Mouse (Mus musculus) liver, embryonic 15.5 days (tissue): ENCODE data around the gene Cnih3. TPM values are rescaled to one million over a fixed set of nuclear protein-coding genes. Genes with fewer than 3 reads are reported as not detected.

Experiments used
- ATAC-seq: fragments of 200-750 bp; cut with Nextera tagmentation; 2 replicates; pipeline ENCODE4 v1.8.0; 2017; ENCODE audit warnings: moderate number of reproducible peaks, mild to moderate bottlenecking, moderate library complexity; ENCODE audit not compliant: insufficient read depth
- H3K27ac ChIP-seq: fragments of 300-500 bp; sonication (generic); replicated peaks from 2 replicates; pipeline ENCODE4 v1.5.1; 2015; ENCODE audit warnings: mild to moderate bottlenecking, inconsistent platforms
- H3K27me3 ChIP-seq: fragments of 300-500 bp; sonication (generic); 2 replicates; pipeline ENCODE4 v1.6.1; 2015; ENCODE audit warnings: mild to moderate bottlenecking, inconsistent platforms
- H3K36me3 ChIP-seq: fragments of 300-500 bp; sonication (generic); replicated peaks from 2 replicates; pipeline ENCODE4 v1.6.1; 2015; ENCODE audit warnings: moderate library complexity, mild to moderate bottlenecking, inconsistent platforms
- H3K4me1 ChIP-seq: fragments of 300-500 bp; sonication (generic); replicated peaks from 2 replicates; pipeline ENCODE4 v1.6.1; 2015; ENCODE audit warnings: inconsistent platforms
- H3K4me2 ChIP-seq: fragments of 300-500 bp; sonication (generic); 2 replicates; pipeline ENCODE4 v1.6.1; 2015; ENCODE audit warnings: moderate library complexity, mild to moderate bottlenecking, inconsistent platforms
- H3K4me3 ChIP-seq: fragments of 300-500 bp; sonication (generic); replicated peaks from 2 replicates; pipeline ENCODE4 v1.5.1; 2015; ENCODE audit warnings: mild to moderate bottlenecking, inconsistent platforms
- H3K9ac ChIP-seq: fragments of 300-500 bp; sonication (generic); 2 replicates; pipeline ENCODE4 v1.6.1; 2015; ENCODE audit warnings: moderate library complexity, mild to moderate bottlenecking, inconsistent platforms
- H3K9me3 ChIP-seq: fragments of 300-500 bp; sonication (generic); replicated peaks from 2 replicates; pipeline ENCODE4 v1.6.1; 2016; ENCODE audit warnings: inconsistent platforms
- WGBS: fragments of 180-500 bp; shearing (Covaris S2); methylation state at CpG from one replicate; pipeline ENCODE4 v1.1.7; 2015; ENCODE audit warnings: mixed read lengths; ENCODE audit not compliant: insufficient replicate concordance; 5-methylcytosine and 5-hydroxymethylcytosine counted together
- polyA plus RNA-seq: library from polyadenylated mRNA; unstranded; fragments of >200 nt; fragmentation: Nextera tagmentation; extraction: Ambion mirVana; gene quantifications from 2 replicates; pipeline ENCODE4 v1.2.1, GENCODE M21; 2015

The Cnih3 gene
- polyA plus RNA-seq, 1 experiment from 2014 or later, result 0.03 TPM

GRCm38 (mm10) chr1:181371226-181371625 lies 18.8 kb downstream of the Cnih3 start:
- Histone ChIP-seq H3K9me3 (no peaks in the 10 kb centered on the region), H3K27ac (no peak overlapping the region), H3K27me3 (peaks cover 69% of the 10 kb centered on the region), H3K4me3 (no peak overlapping the region), H3K36me3 (no peaks in the 10 kb centered on the region), H3K9ac (no peak overlapping the region), H3K4me1 (peaks cover 68% of the 10 kb centered on the region), H3K4me2 (no peak overlapping the region)
- no peak for ATAC-seq
- WGBS, result 33% methylated on average over 4 of the region's 4 CpGs

GRCm38 (mm10) chr1:181372306-181372705 lies 19.9 kb downstream of the Cnih3 start:
- Histone ChIP-seq H3K9ac (no peak overlapping the region), H3K4me1 (peaks cover 72% of the 10 kb centered on the region), H3K36me3 (no peaks in the 10 kb centered on the region), H3K4me3 (no peak overlapping the region), H3K27me3 (peaks cover 66% of the 10 kb centered on the region), H3K9me3 (no peaks in the 10 kb centered on the region), H3K4me2 (peak overlapping the region; percentile 43), H3K27ac (no peak overlapping the region)
- 12% methylated on average over 6 of the region's 6 CpGs for WGBS
- ATAC-seq, result peak; percentile 73

- Histone ChIP-seq H3K4me2 (peak overlapping the region; percentile 13; the same call in 1 of the 2 replicates), H3K27ac (0 out of 2 replicates have a peak overlapping the region, but pooled peaks have one; percentile 14), H3K9ac (no peak overlapping the region), H3K36me3 (no peaks in the 10 kb centered on the region), H3K27me3 (peaks cover 56% of the 10 kb centered on the region), H3K4me3 (no peak overlapping the region), H3K4me1 (peaks cover 54% of the 10 kb centered on the region), H3K9me3 (no peaks in the 10 kb centered on the region)
- 40% methylated on average over 9 of the region's 9 CpGs for WGBS
- ATAC-seq, result peak; percentile 79
Observed at GRCm38 (mm10) chr1:181374627-181375374, 22.4 kb downstream of the Cnih3 start.

GRCm38 (mm10) chr1:181376431-181376830 lies 24.0 kb downstream of the Cnih3 start:
- no peak overlapping the region for H3K27ac ChIP-seq
- 37% methylated on average over 8 of the region's 8 CpGs for WGBS
- H3K9ac ChIP-seq, result no peak overlapping the region
- H3K9me3 ChIP-seq, result no peaks in the 10 kb centered on the region
- peaks cover 42% of the 10 kb centered on the region for H3K27me3 ChIP-seq
- H3K4me1 ChIP-seq, result peaks cover 46% of the 10 kb centered on the region
- H3K36me3 ChIP-seq, result no peaks in the 10 kb centered on the region
- ATAC-seq, result no peak
- H3K4me3 ChIP-seq, result no peak overlapping the region
- H3K4me2 ChIP-seq, result no peak overlapping the region

DNA sequence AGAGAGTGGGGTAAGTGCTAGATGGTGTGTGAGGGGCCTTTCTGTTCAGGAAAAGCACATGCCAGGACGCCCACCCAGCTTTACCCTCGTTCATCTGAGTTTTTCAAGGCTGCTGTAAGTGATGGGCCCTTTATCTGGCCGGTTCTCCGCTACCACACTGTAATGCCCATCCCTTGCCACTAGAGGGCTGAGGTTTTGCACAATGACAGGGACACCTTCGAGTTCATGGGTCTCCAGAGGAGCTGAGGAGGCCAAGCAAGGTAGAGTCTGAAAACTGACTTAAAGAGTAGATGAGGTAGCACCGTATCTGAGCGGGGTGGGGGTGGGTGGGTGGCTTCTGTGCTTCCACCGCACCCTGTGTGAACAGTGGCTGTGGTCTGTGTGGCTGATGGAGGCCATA lies 27.2 kb downstream of the Cnih3 start:
- Histone ChIP-seq H3K9ac (no peak overlapping the region), H3K27me3 (peaks cover 46% of the 10 kb centered on the region), H3K27ac (no peak overlapping the region), H3K4me2 (no peak overlapping the region), H3K36me3 (no peaks in the 10 kb centered on the region), H3K4me3 (no peak overlapping the region), H3K9me3 (no peaks in the 10 kb centered on the region), H3K4me1 (peaks cover 20% of the 10 kb centered on the region)
- 13% methylated on average over 8 of the region's 8 CpGs for WGBS
- ATAC-seq, result peak; percentile 60; the same call in 1 of the 2 replicates

GRCm38 (mm10) chr1:181381410-181382010 lies 29.1 kb downstream of the Cnih3 start:
- H3K4me3 ChIP-seq, result no peak overlapping the region
- no peak overlapping the region for H3K27ac ChIP-seq
- H3K36me3 ChIP-seq, result no peaks in the 10 kb centered on the region
- H3K27me3 ChIP-seq, result peaks cover 37% of the 10 kb centered on the region
- H3K4me2 ChIP-seq, result no peak overlapping the region
- no peaks in the 10 kb centered on the region for H3K9me3 ChIP-seq
- H3K4me1 ChIP-seq, result peaks cover 2% of the 10 kb centered on the region
- WGBS, result 67% methylated on average over 12 of the region's 12 CpGs
- ATAC-seq, result no peak
- H3K9ac ChIP-seq, result no peak overlapping the region

GRCm38 (mm10) chr1:181389264-181389663 lies 36.8 kb downstream of the Cnih3 start:
- Histone ChIP-seq H3K4me1 (no peaks in the 10 kb centered on the region), H3K27ac (no peak overlapping the region), H3K4me2 (no peak overlapping the region), H3K9me3 (no peaks in the 10 kb centered on the region), H3K36me3 (no peaks in the 10 kb centered on the region), H3K4me3 (no peak overlapping the region), H3K27me3 (0 out of 2 replicates have a peak, but pooled peaks cover 14% of the 10 kb centered on the region), H3K9ac (no peak overlapping the region)
- WGBS, result 46% methylated on average over 2 of the region's 2 CpGs
- no peak for ATAC-seq

- Histone ChIP-seq H3K4me2 (no peak overlapping the region), H3K36me3 (no peaks in the 10 kb centered on the region), H3K9me3 (no peaks in the 10 kb centered on the region), H3K9ac (no peak overlapping the region), H3K27ac (no peak overlapping the region), H3K4me3 (no peak overlapping the region), H3K27me3 (0 out of 2 replicates have a peak, but pooled peaks cover 7% of the 10 kb centered on the region), H3K4me1 (no peaks in the 10 kb centered on the region)
- ATAC-seq, result no peak
- 87% methylated on average over 2 of the region's 2 CpGs for WGBS
Observed at GRCm38 (mm10) chr1:181392489-181392888, 40.1 kb downstream of the Cnih3 start.

GRCm38 (mm10) chr1:181393250-181394149 lies 41.1 kb downstream of the Cnih3 start:
- no peaks in the 10 kb centered on the region for H3K9me3 ChIP-seq
- no peak overlapping the region for H3K4me3 ChIP-seq
- WGBS, result 53% methylated on average over 6 of the region's 6 CpGs
- H3K27me3 ChIP-seq, result 0 out of 2 replicates have a peak, but pooled peaks cover 7% of the 10 kb centered on the region
- no peaks in the 10 kb centered on the region for H3K4me1 ChIP-seq
- H3K27ac ChIP-seq, result no peak overlapping the region
- ATAC-seq, result no peak
- H3K36me3 ChIP-seq, result no peaks in the 10 kb centered on the region
- H3K9ac ChIP-seq, result no peak overlapping the region
- no peak overlapping the region for H3K4me2 ChIP-seq

DNA sequence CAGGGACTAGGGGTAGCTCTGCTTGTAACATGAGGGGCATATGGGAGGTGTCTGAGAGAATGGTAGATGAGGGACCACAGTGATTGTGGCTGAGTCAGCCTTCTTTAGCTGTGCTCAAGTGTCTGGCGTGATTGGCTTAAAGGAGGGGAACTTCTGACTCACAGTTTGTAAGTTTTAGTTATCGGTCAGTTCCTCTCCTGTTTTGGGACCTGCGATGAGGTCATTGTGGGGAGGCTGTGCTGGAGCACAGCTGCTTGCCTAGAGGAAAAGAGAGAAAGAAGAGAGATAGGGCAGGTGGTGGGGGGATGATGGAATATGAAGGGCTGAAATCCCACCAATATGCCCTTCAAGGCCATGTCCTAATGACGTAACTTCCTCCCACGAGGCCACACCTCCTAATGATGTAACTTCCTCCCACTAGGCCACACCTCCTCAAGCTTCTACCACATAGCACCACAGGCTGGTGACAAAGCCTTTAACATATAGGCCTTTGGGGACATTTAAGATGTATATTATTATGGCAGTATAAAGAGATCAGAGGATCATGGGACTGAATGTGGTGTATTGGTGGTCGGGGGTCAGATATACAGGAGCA lies 42.9 kb downstream of the Cnih3 start:
- Histone ChIP-seq H3K27me3 (0 out of 2 replicates have a peak, but pooled peaks cover 7% of the 10 kb centered on the region), H3K9ac (no peak overlapping the region), H3K9me3 (no peaks in the 10 kb centered on the region), H3K4me1 (no peaks in the 10 kb centered on the region), H3K4me3 (no peak overlapping the region), H3K36me3 (no peaks in the 10 kb centered on the region), H3K27ac (no peak overlapping the region), H3K4me2 (no peak overlapping the region)
- ATAC-seq, result no peak
- 56% methylated on average over 6 of the region's 6 CpGs for WGBS
